Mouse (Mus musculus) lung, embryonic 14.5 days (tissue): Measurements from ENCODE around the gene Tefm. TPM values are rescaled to one million over a fixed set of nuclear protein-coding genes. Genes with fewer than 3 reads are reported as not detected.
"Not testable (repeated sequence)": the region's sequence is repeated elsewhere in the genome, so short reads cannot be mapped to it uniquely, and the experiment has no call there.

Experiments
- ATAC-seq: fragments of 200-750 bp; cut with Nextera tagmentation; 2 replicates; pipeline ENCODE4 v1.8.0; 2017; ENCODE audit warnings: mild to moderate bottlenecking, moderate TSS enrichment, moderate library complexity; ENCODE audit not compliant: insufficient read depth
- DNase-seq: peaks from one replicate; pipeline ENCODE4 v3.0.0-alpha.2; 2015
- H3K27ac ChIP-seq: fragments of 300-500 bp; sonication (generic); 2 replicates; pipeline ENCODE4 v1.5.1; 2014; ENCODE audit warnings: low read depth, mild to moderate bottlenecking, moderate library complexity
- H3K27me3 ChIP-seq: fragments of 300-500 bp; sonication (generic); 2 replicates; pipeline ENCODE4 v1.6.1; 2014; ENCODE audit warnings: low read length, control low read depth; ENCODE audit not compliant: insufficient read depth
- H3K36me3 ChIP-seq: fragments of 300-500 bp; sonication (generic); 2 replicates; pipeline ENCODE4 v1.6.1; 2014; ENCODE audit warnings: control low read depth; ENCODE audit not compliant: insufficient read depth
- H3K4me1 ChIP-seq: fragments of 300-500 bp; sonication (generic); 2 replicates; pipeline ENCODE4 v1.6.1; 2014; ENCODE audit warnings: antibody characterized with exemption, control low read depth; ENCODE audit not compliant: insufficient read depth
- H3K4me2 ChIP-seq: fragments of 300-500 bp; sonication (generic); 2 replicates; pipeline ENCODE4 v1.6.1; 2014; ENCODE audit warnings: mild to moderate bottlenecking
- H3K4me3 ChIP-seq: fragments of 300-500 bp; sonication (generic); 2 replicates; pipeline ENCODE4 v1.5.1; 2014; ENCODE audit warnings: low read depth, low read length
- H3K9ac ChIP-seq: fragments of 300-500 bp; sonication (generic); 2 replicates; pipeline ENCODE4 v1.6.1; 2014
- H3K9me3 ChIP-seq: fragments of 300-500 bp; sonication (generic); 2 replicates; pipeline ENCODE4 v1.6.1; 2016; ENCODE audit warnings: low read depth, low read length, control low read depth
- CTCF ChIP-seq: IDR thresholded peaks from 2 replicates; pipeline ENCODE4 v1.5.1; 2016; ENCODE audit warnings: antibody characterized with exemption, low read depth
- WGBS: fragments of 180-500 bp; shearing (Covaris S2); extraction: QIAGEN DNeasy Blood & Tissue Kit; methylation state at CpG from one replicate; pipeline ENCODE4 v1.1.7; 2014; 5-methylcytosine and 5-hydroxymethylcytosine counted together
- polyA plus RNA-seq: library from polyadenylated mRNA; unstranded; fragments of >200 nt; fragmentation: Nextera tagmentation; extraction: Ambion mirVana; gene quantifications from 2 replicates; pipeline ENCODE4 v1.2.1, GENCODE M21; 2014

The Tefm gene
- polyA plus RNA-seq: 27.7 and 29.0 TPM in 2 replicates

- Histone ChIP-seq H3K4me2 (peak within 1 kb of the TSS; percentile 82), H3K4me1 (no peaks in the 10 kb centered on the region), H3K27ac (peak within 1 kb of the TSS; percentile 84), H3K9me3 (no peaks in the 10 kb centered on the region), H3K36me3 (peaks cover 20% of the 10 kb centered on the region; the same call in 1 of the 2 replicates), H3K27me3 (no peaks in the 10 kb centered on the region), H3K4me3 (peak within 1 kb of the TSS; percentile 88), H3K9ac (peak within 1 kb of the TSS; percentile 85)
- under 1% methylated on average over 40 of the region's 40 CpGs for WGBS
- DNase-seq: peak; percentile 94
- no peak for TF ChIP-seq CTCF
- ATAC-seq: peak; percentile 94
Measured at GRCm38 (mm10) chr11:80141825-80142521, at the start of gene Tefm. Tefm (minus strand) TSS chr11:80142175.

DNA sequence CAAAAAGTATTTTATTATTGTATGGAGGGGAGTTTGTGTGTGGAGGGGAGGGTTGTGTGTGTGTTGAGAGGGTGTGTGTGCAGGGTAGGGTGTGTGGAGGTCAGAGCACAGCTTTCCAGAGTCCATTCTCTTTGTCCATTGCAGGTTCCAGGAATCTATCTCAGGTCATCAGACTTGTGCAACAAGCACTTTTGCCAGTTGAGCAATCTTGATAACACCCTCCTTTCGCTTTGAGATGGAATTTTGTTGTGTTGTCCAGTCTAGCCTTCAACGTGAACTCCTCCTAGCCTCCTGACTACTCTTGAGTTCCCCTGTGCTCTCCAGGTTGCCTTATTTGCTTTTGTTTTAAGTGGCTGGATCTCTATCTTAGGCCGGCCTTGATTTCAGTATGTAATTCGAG is 48.3 kb upstream of the Tefm start:
- no peak for DNase-seq
- no peak overlapping the region for H3K4me3 ChIP-seq
- 35% methylated on average over 4 of the region's 4 CpGs for WGBS
- no peak overlapping the region for H3K4me2 ChIP-seq
- 0 out of 2 replicates have a peak, but pooled peaks cover 4% of the 10 kb centered on the region for H3K36me3 ChIP-seq
- no peak overlapping the region for H3K27ac ChIP-seq
- H3K4me1 ChIP-seq: no peaks in the 10 kb centered on the region
- H3K27me3 ChIP-seq: no peaks in the 10 kb centered on the region
- no peak for TF ChIP-seq CTCF
- H3K9me3 ChIP-seq: no peaks in the 10 kb centered on the region
- H3K9ac ChIP-seq: no peak overlapping the region
- ATAC-seq: no peak

GRCm38 (mm10) chr11:80185441-80185976 is 43.5 kb upstream of the Tefm start:
- 60% methylated on average over 5 of the region's 5 CpGs for WGBS
- H3K9me3 ChIP-seq, DNase-seq, H3K4me2 ChIP-seq, H3K27ac ChIP-seq, ATAC-seq, H3K4me3 ChIP-seq, H3K36me3 ChIP-seq, H3K9ac ChIP-seq, H3K4me1 ChIP-seq, H3K27me3 ChIP-seq: not testable (repeated sequence)

DNA sequence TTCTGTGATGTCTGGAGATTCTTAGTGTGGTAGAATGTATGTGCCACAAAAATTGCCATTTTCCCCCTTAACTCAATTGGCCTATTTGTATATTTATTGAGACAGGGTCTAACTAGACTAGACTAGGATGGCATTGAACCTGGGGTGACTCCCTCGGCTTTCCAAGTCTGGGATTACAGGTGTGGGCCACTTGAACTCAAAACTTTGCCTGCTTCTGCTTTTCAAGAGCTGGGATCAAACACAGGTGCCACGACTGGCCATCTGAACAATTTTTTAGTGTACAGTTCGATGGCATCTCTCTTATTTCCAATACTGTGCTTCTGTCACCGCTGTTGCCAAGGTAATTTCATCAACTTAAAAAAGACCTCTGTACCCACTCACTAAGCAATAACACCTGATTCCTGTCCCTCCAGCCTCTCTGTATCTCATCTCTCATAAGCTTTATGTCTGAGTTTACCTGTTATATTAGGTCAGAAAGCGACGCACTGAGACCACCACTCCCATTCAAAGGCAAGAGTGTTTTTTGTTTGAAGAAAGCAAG is 42.6 kb upstream of the Tefm start:
- Histone ChIP-seq H3K9ac (peak overlapping the region; percentile 88), H3K4me2 (peak overlapping the region; percentile 70), H3K4me3 (peak overlapping the region; percentile 64), H3K27me3 (no peaks in the 10 kb centered on the region), H3K36me3 (no peaks in the 10 kb centered on the region), H3K4me1 (no peaks in the 10 kb centered on the region), H3K9me3 (no peaks in the 10 kb centered on the region), H3K27ac (no peak overlapping the region)
- no peak for ATAC-seq
- 71% methylated on average over 6 of the region's 6 CpGs for WGBS
- no peak for TF ChIP-seq CTCF
- DNase-seq: no peak

DNA sequence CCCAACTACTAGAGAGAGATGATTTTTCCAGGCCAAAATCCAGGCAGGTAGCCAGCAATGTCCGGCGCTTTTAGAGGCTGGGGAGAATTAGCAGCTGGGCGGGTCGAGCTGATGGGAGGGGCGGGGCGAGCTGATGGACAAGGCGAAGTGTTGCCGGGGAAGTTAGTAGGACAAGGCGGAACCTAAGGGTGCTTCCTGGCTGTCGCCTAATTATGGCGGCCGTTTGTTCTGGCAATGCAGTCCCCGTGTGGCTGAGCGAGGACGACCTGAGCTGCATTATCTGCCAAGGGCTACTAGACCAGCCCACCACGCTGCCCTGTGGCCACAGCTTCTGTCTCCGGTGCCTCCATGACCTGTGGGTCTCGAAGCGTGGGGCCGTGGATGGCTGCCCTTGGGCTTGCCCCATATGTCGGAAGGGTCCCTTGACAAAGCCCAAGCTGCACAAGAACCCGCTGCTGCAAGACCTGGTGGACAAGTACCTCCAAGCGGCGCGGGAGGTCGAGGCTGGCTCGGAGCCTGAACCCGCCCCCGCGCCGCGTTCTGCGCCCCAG is 41.8 kb upstream of the Tefm start, which contains the start of gene Rnf135:
Gene Rnf135, plus strand, starts transcription at position 147 of the 551 bp plus-strand sequence.
- Histone ChIP-seq H3K4me3 (peak within 1 kb of the TSS; percentile 64), H3K27ac (peak within 1 kb of the TSS; percentile 83)

GRCm38 (mm10) chr11:80183054-80183704 is 41.2 kb upstream of the Tefm start:
- peak overlapping the region; percentile 88 for H3K9ac ChIP-seq
- not testable (repeated sequence) for H3K27me3 ChIP-seq, DNase-seq, H3K4me1 ChIP-seq, H3K36me3 ChIP-seq, H3K9me3 ChIP-seq
- peak overlapping the region; percentile 64 for H3K4me3 ChIP-seq
- peak; percentile 81 for ATAC-seq
- TF ChIP-seq CTCF: peak; percentile 44
- H3K27ac ChIP-seq: peak overlapping the region; percentile 83; the same call in 1 of the 2 replicates
- peak overlapping the region; percentile 70 for H3K4me2 ChIP-seq
- WGBS: 39% methylated on average over 12 of the region's 12 CpGs

More for the DNA sequence above, 41.8 kb upstream of the Tefm start, which contains the start of gene Rnf135:
- peak within 1 kb of the TSS; percentile 70 for H3K4me2 ChIP-seq
- ATAC-seq: peak; percentile 95
- no peaks in the 10 kb centered on the region for H3K27me3 ChIP-seq
- DNase-seq: peak; percentile 88
- no peak for TF ChIP-seq CTCF
- H3K36me3 ChIP-seq: no peaks in the 10 kb centered on the region
- no peaks in the 10 kb centered on the region for H3K9me3 ChIP-seq
- no peaks in the 10 kb centered on the region for H3K4me1 ChIP-seq
- WGBS: under 1% methylated on average over 33 of the region's 33 CpGs
- H3K9ac ChIP-seq: peak within 1 kb of the TSS; percentile 88
